Mouse (Mus musculus): ENCODE results near the gene Col11a2.

Gene Col11a2

GRCm38 (mm10) chr17:34057224-34057623 is 18.0 kb downstream of the Col11a2 start:
- DNase-seq (ENCODE audit: low spot score): no peak

- DNase-seq (ENCODE audit: low spot score): no peak
These were observed 29.6 kb downstream of the Col11a2 start for GRCm38 (mm10) chr17:34068864-34069263.

GRCm38 (mm10) chr17:34072091-34072490 is 32.9 kb downstream of the Col11a2 start:
- DNase-seq (ENCODE audit: low spot score): no peak

GRCm38 (mm10) chr17:34075271-34075670 is 36.0 kb downstream of the Col11a2 start:
- no peak for DNase-seq (ENCODE audit: low spot score)

- DNase-seq (ENCODE audit: low spot score): peak; percentile 36
These were observed 38.3 kb downstream of the Col11a2 start for GRCm38 (mm10) chr17:34077549-34077948.

DNA sequence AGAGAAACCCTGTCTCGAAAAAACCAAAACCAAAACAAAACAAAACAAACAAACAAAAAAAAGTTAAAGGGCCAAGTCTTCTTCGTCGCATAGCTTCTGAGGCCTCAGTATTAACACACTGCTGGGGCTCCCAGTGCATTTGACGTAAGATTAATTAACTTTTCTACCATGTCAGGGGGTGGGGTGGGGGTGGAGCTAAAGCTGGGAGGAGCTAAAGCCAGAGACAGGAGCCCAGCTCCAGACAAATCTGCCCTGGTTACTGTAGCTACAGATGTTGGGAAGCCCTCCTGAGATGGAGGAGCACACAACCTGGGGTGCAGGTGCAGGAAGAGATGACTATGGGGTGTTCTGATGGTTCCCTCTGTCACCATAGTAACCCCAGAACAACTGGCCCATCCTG is 38.9 kb downstream of the Col11a2 start:
- no peak for DNase-seq (ENCODE audit: low spot score)

DNA sequence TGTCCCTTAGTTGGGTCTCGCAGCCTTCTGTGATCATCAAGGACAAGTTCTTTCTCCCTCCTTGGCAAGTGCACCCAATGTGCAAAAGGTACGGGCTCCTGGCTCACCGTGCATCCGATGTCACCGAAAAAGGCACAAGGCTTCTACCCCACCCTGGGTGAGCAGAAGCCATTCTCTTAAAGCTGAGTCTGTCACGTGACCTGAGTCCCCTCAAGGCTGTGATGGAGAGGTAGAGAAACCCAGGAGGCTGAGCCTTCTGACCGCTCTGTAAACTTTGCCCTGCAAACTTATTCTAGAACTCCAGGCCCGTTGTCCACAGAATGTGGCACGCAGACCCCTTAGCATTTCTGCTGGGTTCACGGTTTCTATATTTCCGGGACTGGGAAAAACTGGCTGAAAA is 39.8 kb downstream of the Col11a2 start:
- no peak for DNase-seq (ENCODE audit: low spot score)

- no peak for DNase-seq (ENCODE audit: low spot score)
These were observed 40.4 kb downstream of the Col11a2 start for GRCm38 (mm10) chr17:34079621-34080020.

GRCm38 (mm10) chr17:34083104-34083503 is 43.9 kb downstream of the Col11a2 start:
- DNase-seq (ENCODE audit: low spot score): no peak

DNA sequence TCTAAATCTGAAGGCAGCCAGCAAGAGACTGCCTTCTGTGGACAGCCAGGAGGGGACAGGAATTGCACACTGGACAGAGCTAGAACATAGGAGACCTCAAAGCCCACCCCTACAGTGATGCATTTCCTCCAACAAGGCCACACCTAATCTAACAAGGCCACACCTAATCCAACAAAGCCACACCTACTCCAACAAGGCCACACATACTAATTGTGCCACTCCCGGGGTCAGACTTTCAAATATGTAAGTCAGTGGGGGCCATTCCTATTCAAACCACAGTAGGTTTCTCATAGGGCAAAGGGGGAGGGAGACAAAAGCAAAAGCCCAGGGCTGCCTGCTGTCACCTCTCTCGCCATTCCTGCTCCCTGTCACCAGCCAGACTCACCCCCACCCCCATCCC is 48.1 kb downstream of the Col11a2 start:
- no peak for DNase-seq (ENCODE audit: low spot score)

GRCm38 (mm10) chr17:34088124-34088523 is 48.9 kb downstream of the Col11a2 start:
- DNase-seq (ENCODE audit: low spot score): no peak

- DNase-seq (ENCODE audit: low spot score): no peak
These were observed 51.7 kb downstream of the Col11a2 start for GRCm38 (mm10) chr17:34090923-34091322.

DNA sequence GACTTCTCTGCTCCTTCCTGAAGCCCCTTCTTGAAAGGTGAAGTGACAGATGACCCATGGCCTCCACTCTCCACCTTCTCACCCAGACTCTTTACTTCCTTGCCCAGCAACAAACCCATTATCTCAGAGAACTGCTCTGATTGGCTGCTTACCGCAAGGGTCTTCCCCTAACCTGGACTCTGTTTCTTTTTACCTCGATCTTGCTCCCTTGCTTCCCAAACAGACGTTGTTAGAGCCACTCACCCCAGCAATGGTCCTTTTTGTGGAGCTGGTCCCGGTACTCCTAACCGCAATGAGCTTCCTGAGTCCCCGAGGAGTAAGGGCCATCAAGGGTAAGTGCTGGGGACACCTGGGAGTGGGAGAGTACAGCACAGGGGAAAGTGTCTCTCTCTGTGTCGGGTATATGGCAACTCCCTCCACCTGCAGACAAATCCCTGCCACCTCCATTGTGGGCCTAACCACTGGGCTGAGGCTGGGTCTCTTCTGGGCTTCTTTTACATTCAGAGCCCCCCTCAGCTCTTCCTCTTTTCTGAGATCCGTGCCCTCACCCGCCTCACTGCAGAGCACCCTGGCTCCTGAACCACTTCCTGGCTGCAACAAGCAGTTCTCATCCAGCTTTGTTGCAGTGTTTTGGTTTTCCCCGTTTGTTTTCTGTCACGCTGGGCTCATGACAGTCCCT is 53.1 kb downstream of the Col11a2 start, which contains the start of gene H2-Oa:
Gene H2-Oa, plus strand, starts transcription at position 144 of the 679 bp plus-strand sequence.
- DNase-seq (ENCODE audit: low spot score): no peak

GRCm38 (mm10) chr17:34093199-34093874 is 54.1 kb downstream of the Col11a2 start:
- no peak for DNase-seq (ENCODE audit: low spot score)

GRCm38 (mm10) chr17:34094283-34095035 is 55.2 kb downstream of the Col11a2 start:
- no peak for DNase-seq (ENCODE audit: low spot score)

DNA sequence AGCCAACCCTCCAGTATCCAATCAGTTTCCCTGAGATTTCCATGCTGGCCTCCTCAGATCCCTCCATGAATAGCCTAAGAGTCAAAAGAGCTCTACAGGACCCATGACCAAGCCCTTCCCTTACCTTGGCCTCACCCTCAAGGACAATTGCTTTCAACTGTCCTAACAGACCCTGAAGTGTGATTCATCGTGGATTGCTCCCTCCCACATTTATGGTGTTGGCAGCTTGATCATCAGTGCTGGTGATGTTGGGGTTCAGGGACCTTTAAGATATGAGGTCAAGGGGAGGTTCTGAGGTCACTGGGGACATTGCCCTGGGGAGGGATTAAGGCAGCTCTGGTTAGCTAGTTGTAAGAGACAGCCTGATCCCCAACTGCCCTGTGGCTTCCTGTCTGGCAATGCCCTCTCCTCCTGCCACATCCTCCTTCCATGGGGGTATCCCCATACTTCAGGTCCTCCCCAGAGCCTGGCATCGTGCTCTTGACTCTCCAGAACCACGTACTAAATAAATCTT is 57.3 kb downstream of the Col11a2 start:
- DNase-seq (ENCODE audit: low spot score): no peak

GRCm38 (mm10) chr17:34097272-34097671 is 58.0 kb downstream of the Col11a2 start:
- DNase-seq (ENCODE audit: low spot score): no peak

- no peak for DNase-seq (ENCODE audit: low spot score)
These were observed 59.7 kb downstream of the Col11a2 start for GRCm38 (mm10) chr17:34098709-34099479.

DNA sequence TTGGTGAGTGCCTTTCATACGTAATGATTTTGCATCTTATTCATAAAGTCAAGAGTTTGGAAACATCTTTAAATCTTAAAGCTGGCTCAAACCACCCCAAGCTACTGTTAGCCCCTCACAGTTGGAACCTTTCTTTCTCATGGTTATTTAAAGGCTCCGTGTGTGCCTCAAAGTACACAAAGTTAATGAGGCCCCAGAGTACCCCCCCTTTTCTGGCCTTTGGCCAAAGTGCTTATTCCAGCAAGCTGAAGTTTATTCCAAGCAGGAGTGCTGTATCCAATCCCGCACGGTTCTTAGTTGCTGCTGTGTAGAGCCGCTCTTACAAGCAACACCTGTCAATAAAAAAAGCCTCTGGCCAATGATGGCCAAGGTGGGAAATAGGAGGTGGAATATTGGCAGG is 60.3 kb downstream of the Col11a2 start:
- DNase-seq (ENCODE audit: low spot score): no peak

DNA sequence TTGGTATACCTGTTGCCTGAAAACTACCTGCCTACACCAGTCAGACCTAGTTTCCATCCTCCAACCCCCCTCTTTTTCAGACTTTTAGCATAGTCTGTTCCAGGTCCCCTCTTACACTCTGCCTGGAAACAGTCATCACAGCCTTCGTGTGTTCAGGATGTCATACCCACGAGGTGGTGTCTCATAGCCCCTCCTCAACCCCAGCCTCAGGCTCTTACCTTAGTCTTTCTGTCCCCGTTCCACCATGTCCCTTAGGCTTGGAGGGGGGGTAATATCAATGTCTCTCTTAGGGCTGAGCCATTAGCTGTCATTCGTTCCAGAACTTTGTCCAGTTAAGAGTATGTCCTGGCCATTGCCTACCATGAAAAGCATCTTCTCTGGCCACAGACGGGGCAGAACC is 61.9 kb downstream of the Col11a2 start:
- no peak for DNase-seq (ENCODE audit: low spot score)

GRCm38 (mm10) chr17:34101604-34102032 is 62.4 kb downstream of the Col11a2 start:
- DNase-seq (ENCODE audit: low spot score): peak; percentile 94

- DNase-seq (ENCODE audit: low spot score): no peak
These were observed 63.6 kb downstream of the Col11a2 start for GRCm38 (mm10) chr17:34102831-34103230.

All from ovary, postnatal 10 days (tissue).